Mouse (Mus musculus) limb, embryonic 11.5 days (tissue): ENCODE results near the gene Ccr2. TPM values are rescaled to one million over a fixed set of nuclear protein-coding genes. Genes with fewer than 3 reads are reported as not detected.
"Not testable (repeated sequence)": the region's sequence is repeated elsewhere in the genome, so short reads cannot be mapped to it uniquely, and the experiment has no call there.

Experiments used
- ATAC-seq: fragments of 200-750 bp; cut with Nextera tagmentation; 2 replicates; pipeline ENCODE4 v1.8.0; 2017; ENCODE audit warnings: low read depth; ENCODE audit not compliant: insufficient number of reproducible peaks, low FRiP score, low TSS enrichment
- DNase-seq: peaks from one replicate; pipeline ENCODE4 v3.0.0-alpha.2; 2015; ENCODE audit warnings: low spot score
- H3K27ac ChIP-seq: fragments of 300-500 bp; sonication (generic); replicated peaks from 2 replicates; pipeline ENCODE4 v1.5.1; 2014; ENCODE audit warnings: low read depth, mild to moderate bottlenecking, low read length
- H3K27me3 ChIP-seq: fragments of 300-500 bp; sonication (generic); 2 replicates; pipeline ENCODE4 v1.6.1; 2014; ENCODE audit warnings: mild to moderate bottlenecking, low read length, mixed read lengths; ENCODE audit not compliant: control insufficient read depth, insufficient read depth
- H3K36me3 ChIP-seq: fragments of 300-500 bp; sonication (generic); 2 replicates; pipeline ENCODE4 v1.6.1; 2014; ENCODE audit warnings: mild to moderate bottlenecking, low read length, moderate library complexity, mixed read lengths; ENCODE audit not compliant: control insufficient read depth, insufficient read depth
- H3K4me1 ChIP-seq: fragments of 300-500 bp; sonication (generic); 2 replicates; pipeline ENCODE4 v1.6.1; 2014; ENCODE audit warnings: low read length, mixed read lengths; ENCODE audit not compliant: control insufficient read depth, insufficient read depth
- H3K4me2 ChIP-seq: fragments of 300-500 bp; sonication (generic); 2 replicates; pipeline ENCODE4 v1.6.1; 2014; ENCODE audit warnings: low read depth, mild to moderate bottlenecking, moderate library complexity; ENCODE audit not compliant: severe bottlenecking
- H3K4me3 ChIP-seq: fragments of 300-500 bp; sonication (generic); 2 replicates; pipeline ENCODE4 v1.5.1; 2014; ENCODE audit warnings: low read depth, low read length
- H3K9ac ChIP-seq: fragments of 300-500 bp; sonication (generic); 2 replicates; pipeline ENCODE4 v1.6.1; 2014; ENCODE audit warnings: mild to moderate bottlenecking, low read length
- H3K9me3 ChIP-seq: fragments of 300-500 bp; sonication (generic); 2 replicates; pipeline ENCODE4 v1.6.1; 2016; ENCODE audit warnings: low read length; ENCODE audit not compliant: control insufficient read depth
- WGBS: fragments of 180-500 bp; shearing (Covaris S2); extraction: QIAGEN DNeasy Blood & Tissue Kit; methylation state at CpG from one replicate; pipeline ENCODE4 v1.1.7; 2014; 5-methylcytosine and 5-hydroxymethylcytosine counted together
- polyA plus RNA-seq: library from polyadenylated mRNA; unstranded; fragments of >200 nt; fragmentation: Nextera tagmentation; extraction: Ambion mirVana; gene quantifications from 2 replicates; pipeline ENCODE4 v1.2.1, GENCODE M21; 2014

Gene Ccr2
- polyA plus RNA-seq, 1 experiment from 2014 or later: 0.24 TPM

GRCm38 (mm10) chr9:124071506-124071905 is 30.2 kb upstream of the Ccr2 start:
- Histone ChIP-seq H3K9ac (no peak overlapping the region), H3K4me2 (no peak overlapping the region), H3K9me3 (no peaks in the 10 kb centered on the region), H3K27me3 (no peaks in the 10 kb centered on the region), H3K36me3 (no peaks in the 10 kb centered on the region), H3K27ac (no peak overlapping the region), H3K4me3 (no peak overlapping the region), H3K4me1 (no peaks in the 10 kb centered on the region)
- no peak for DNase-seq
- WGBS: 81% methylated on average over 1 of the region's 1 CpGs
- no peak for ATAC-seq

- no peak overlapping the region for H3K4me2 ChIP-seq
- WGBS: 67% methylated on average over 4 of the region's 4 CpGs
Observed at GRCm38 (mm10) chr9:124079803-124080202, 21.9 kb upstream of the Ccr2 start.

DNA sequence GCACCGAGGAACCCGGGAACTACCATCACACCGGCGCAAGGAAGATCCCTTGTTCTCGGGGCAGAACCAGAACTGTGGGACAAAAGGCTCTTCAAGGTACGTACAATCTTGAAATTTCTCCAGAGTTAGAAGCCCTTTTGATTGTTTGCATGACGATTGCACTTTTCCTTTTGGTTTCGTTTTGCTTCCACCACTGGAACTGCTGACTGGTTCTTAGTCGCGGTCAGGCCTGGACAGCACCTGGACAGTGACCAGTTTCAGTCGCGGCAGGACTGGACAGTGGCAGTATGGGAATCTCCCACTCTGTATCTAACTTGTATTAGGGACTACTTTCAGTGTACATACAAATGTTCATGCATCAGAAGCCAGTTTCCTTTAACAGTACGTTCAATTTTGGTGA is 21.3 kb upstream of the Ccr2 start:
- H3K27me3 ChIP-seq, H3K4me3 ChIP-seq, ATAC-seq, DNase-seq, H3K36me3 ChIP-seq, H3K4me2 ChIP-seq, H3K9ac ChIP-seq, H3K27ac ChIP-seq, H3K9me3 ChIP-seq, H3K4me1 ChIP-seq: not testable (repeated sequence)
- 92% methylated on average over 12 of the region's 13 CpGs for WGBS

More at GRCm38 (mm10) chr9:124079803-124080202, 21.9 kb upstream of the Ccr2 start:
- Histone ChIP-seq H3K27ac (no peak overlapping the region), H3K4me1 (no peaks in the 10 kb centered on the region), H3K36me3 (no peaks in the 10 kb centered on the region), H3K4me3 (no peak overlapping the region), H3K27me3 (no peaks in the 10 kb centered on the region), H3K9ac (no peak overlapping the region), H3K9me3 (no peaks in the 10 kb centered on the region)
- no peak for DNase-seq
- no peak for ATAC-seq

GRCm38 (mm10) chr9:124090441-124090840 is 11.3 kb upstream of the Ccr2 start:
- DNase-seq (no peak), ATAC-seq (no peak)
- Histone ChIP-seq H3K27ac (no peak overlapping the region), H3K4me2 (no peak overlapping the region), H3K9me3 (no peaks in the 10 kb centered on the region), H3K36me3 (no peaks in the 10 kb centered on the region), H3K27me3 (no peaks in the 10 kb centered on the region), H3K4me1 (no peaks in the 10 kb centered on the region), H3K4me3 (no peak overlapping the region), H3K9ac (no peak overlapping the region)
- 81% methylated on average over 1 of the region's 1 CpGs for WGBS

DNA sequence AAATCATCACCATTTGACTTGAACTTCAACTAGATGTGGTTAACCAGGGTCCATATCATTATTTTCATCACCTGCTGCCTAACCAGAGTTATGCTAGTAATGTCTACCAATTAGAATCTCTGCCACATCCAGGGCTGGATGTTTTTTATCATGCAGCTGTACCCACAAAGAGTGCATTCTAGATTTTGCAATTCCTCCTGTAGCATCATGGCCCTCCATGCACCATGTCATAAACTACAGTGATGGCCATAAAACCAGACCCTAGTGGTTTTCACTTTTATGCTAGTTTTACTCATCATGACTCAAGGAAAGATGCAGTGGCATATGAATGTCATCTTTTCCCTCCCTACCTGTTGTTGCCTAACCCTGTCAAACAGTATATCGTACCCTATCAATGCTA is 2.6 kb upstream of the Ccr2 start:
- ATAC-seq (no peak), DNase-seq (no peak)
- no peaks in the 10 kb centered on the region for H3K27me3 ChIP-seq
- no peak overlapping the region for H3K27ac ChIP-seq
- H3K4me1 ChIP-seq: no peaks in the 10 kb centered on the region
- WGBS: 92% methylated on average over 1 of the region's 1 CpGs
- H3K9me3 ChIP-seq: no peaks in the 10 kb centered on the region
- H3K4me2 ChIP-seq: no peak overlapping the region
- H3K4me3 ChIP-seq: no peak overlapping the region
- H3K9ac ChIP-seq: no peak overlapping the region
- H3K36me3 ChIP-seq: no peaks in the 10 kb centered on the region

DNA sequence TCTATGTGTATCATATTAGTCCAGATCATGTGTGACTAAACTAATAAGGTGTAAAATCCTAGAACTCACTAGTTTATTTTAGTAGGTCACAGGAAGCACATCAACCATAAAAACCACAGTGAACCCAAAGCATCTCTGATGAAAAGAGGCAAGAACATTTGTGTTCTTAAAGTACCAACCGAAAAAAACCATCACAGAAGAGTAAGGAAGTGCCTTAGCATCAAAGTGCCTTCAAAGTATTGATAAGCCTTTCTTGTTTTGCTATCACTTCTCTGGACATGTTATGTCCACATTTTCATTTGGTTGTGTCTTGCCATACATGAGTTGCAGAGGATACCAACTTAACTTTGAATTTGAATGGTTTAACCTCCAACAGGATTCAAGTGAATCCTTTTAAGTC is 1.4 kb upstream of the Ccr2 start:
- Histone ChIP-seq H3K4me2 (no peak overlapping the region), H3K27ac (no peak overlapping the region), H3K9ac (no peak overlapping the region), H3K36me3 (no peaks in the 10 kb centered on the region), H3K9me3 (no peaks in the 10 kb centered on the region), H3K27me3 (no peaks in the 10 kb centered on the region), H3K4me3 (no peak overlapping the region), H3K4me1 (no peaks in the 10 kb centered on the region)
- DNase-seq (no peak), ATAC-seq (no peak)
- 84% methylated on average over 1 of the region's 1 CpGs for WGBS

GRCm38 (mm10) chr9:124103199-124103598 is 1.4 kb downstream of the Ccr2 start:
- DNase-seq (no peak), ATAC-seq (no peak)
- Histone ChIP-seq H3K27me3 (no peaks in the 10 kb centered on the region), H3K4me1 (no peaks in the 10 kb centered on the region), H3K4me2 (no peak overlapping the region), H3K36me3 (no peaks in the 10 kb centered on the region), H3K9ac (no peak overlapping the region), H3K4me3 (no peak overlapping the region), H3K9me3 (no peaks in the 10 kb centered on the region), H3K27ac (no peak overlapping the region)
- 64% methylated on average over 1 of the region's 1 CpGs for WGBS

GRCm38 (mm10) chr9:124105196-124105595 is 3.4 kb downstream of the Ccr2 start:
- no peak for ATAC-seq
- DNase-seq: no peak

GRCm38 (mm10) chr9:124107232-124107631 is 5.5 kb downstream of the Ccr2 start:
- Histone ChIP-seq H3K4me1 (no peaks in the 10 kb centered on the region), H3K4me3 (no peak overlapping the region), H3K4me2 (no peak overlapping the region), H3K27me3 (no peaks in the 10 kb centered on the region), H3K27ac (no peak overlapping the region), H3K9ac (no peak overlapping the region), H3K36me3 (no peaks in the 10 kb centered on the region), H3K9me3 (no peaks in the 10 kb centered on the region)
- ATAC-seq: no peak
- DNase-seq: no peak

More at GRCm38 (mm10) chr9:124105196-124105595, 3.4 kb downstream of the Ccr2 start:
- Histone ChIP-seq H3K27ac (no peak overlapping the region), H3K4me1 (no peaks in the 10 kb centered on the region), H3K9ac (no peak overlapping the region), H3K9me3 (no peaks in the 10 kb centered on the region), H3K4me3 (no peak overlapping the region), H3K27me3 (no peaks in the 10 kb centered on the region), H3K4me2 (no peak overlapping the region), H3K36me3 (no peaks in the 10 kb centered on the region)
